Mouse (Mus musculus): ENCODE data around the gene Actn1.
A peak's percentile ranks its signal among the peaks of the same experiment; 100 is the strongest.

- no peak for TF ChIP-seq EP300 (IDR thresholded peaks at IDR 0.05; ENCODE audit: low read length)
- TF ChIP-seq CHD1 (IDR thresholded peaks at IDR 0.05; ENCODE audit: low read depth, low read length): no peak
- TF ChIP-seq CTCF (conservative IDR thresholded peaks at IDR 0.05 in 1 of 2, IDR thresholded peaks at IDR 0.05 in 1 of 2; ENCODE audit: low read depth in 2 of 2, low read length in 2 of 2): peak in 1 of 2 experiments; percentile 54; a peak in 2 of 4 replicates
- TF ChIP-seq POLR2AphosphoS2 (IDR thresholded peaks at IDR 0.05; ENCODE audit: low read depth, low read length): no peak
Measured at GRCm38 (mm10) chr12:80168736-80169135, 91.4 kb downstream of the Actn1 start.
